Mouse (Mus musculus): ENCODE data around the gene Capn10. TPM values are rescaled to one million over a fixed set of nuclear protein-coding genes. Genes with fewer than 3 reads are reported as not detected.

Gene Capn10
- polyA plus RNA-seq, 1 experiment: 0.75 TPM

GRCm38 (mm10) chr1:92914239-92914638, 19.9 kb upstream of the Capn10 start:
- H3K9me3 ChIP-seq (ENCODE audit: control insufficient read depth, low read length): no peaks in the 10 kb centered on the region
- no peak overlapping the region for H3K4me3 ChIP-seq (replicated peaks)
- H3K27me3 ChIP-seq (ENCODE audit: control insufficient read depth): no peaks in the 10 kb centered on the region; the same call in 1 of the 2 replicates
- no peak for TF ChIP-seq GATA1 (IDR thresholded peaks at IDR 0.05; ENCODE audit: low read length)
- TF ChIP-seq TAL1 (IDR thresholded peaks at IDR 0.05; ENCODE audit: low read length): no peak
- H3K36me3 ChIP-seq (ENCODE audit: control insufficient read depth): peaks cover 57% of the 10 kb centered on the region
- peaks cover 35% of the 10 kb centered on the region for H3K4me1 ChIP-seq (ENCODE audit: control insufficient read depth)

GRCm38 (mm10) chr1:92914993-92915392, 19.2 kb upstream of the Capn10 start:
- H3K27me3 ChIP-seq (ENCODE audit: control insufficient read depth): no peaks in the 10 kb centered on the region; the same call in 1 of the 2 replicates
- peaks cover 65% of the 10 kb centered on the region for H3K36me3 ChIP-seq (ENCODE audit: control insufficient read depth)
- TF ChIP-seq GATA1 (IDR thresholded peaks at IDR 0.05; ENCODE audit: low read length) (no peak), TAL1 (IDR thresholded peaks at IDR 0.05; ENCODE audit: low read length) (no peak)
- H3K4me3 ChIP-seq (replicated peaks): no peak overlapping the region
- H3K4me1 ChIP-seq (ENCODE audit: control insufficient read depth): peaks cover 30% of the 10 kb centered on the region
- no peaks in the 10 kb centered on the region for H3K9me3 ChIP-seq (ENCODE audit: control insufficient read depth, low read length)

GRCm38 (mm10) chr1:92916725-92917124, 17.5 kb upstream of the Capn10 start:
- no peaks in the 10 kb centered on the region for H3K9me3 ChIP-seq (ENCODE audit: control insufficient read depth, low read length)
- TF ChIP-seq GATA1 (IDR thresholded peaks at IDR 0.05; ENCODE audit: low read length) (no peak), TAL1 (IDR thresholded peaks at IDR 0.05; ENCODE audit: low read length) (no peak)
- H3K4me1 ChIP-seq (ENCODE audit: control insufficient read depth): peaks cover 18% of the 10 kb centered on the region
- no peaks in the 10 kb centered on the region for H3K27me3 ChIP-seq (ENCODE audit: control insufficient read depth)
- no peak overlapping the region for H3K4me3 ChIP-seq (replicated peaks)
- H3K36me3 ChIP-seq (ENCODE audit: control insufficient read depth): peaks cover 70% of the 10 kb centered on the region

GRCm38 (mm10) chr1:92919151-92919550, 15.0 kb upstream of the Capn10 start:
- Histone ChIP-seq H3K27me3 (ENCODE audit: control insufficient read depth) (0 out of 2 replicates have a peak, but pooled peaks cover 3% of the 10 kb centered on the region), H3K4me3 (replicated peaks) (no peak overlapping the region), H3K9me3 (ENCODE audit: control insufficient read depth, low read length) (no peaks in the 10 kb centered on the region), H3K4me1 (ENCODE audit: control insufficient read depth) (peaks cover 5% of the 10 kb centered on the region; the same call in 1 of the 2 replicates), H3K36me3 (ENCODE audit: control insufficient read depth) (peaks cover 64% of the 10 kb centered on the region)
- TF ChIP-seq TAL1 (IDR thresholded peaks at IDR 0.05; ENCODE audit: low read length): no peak
- no peak for TF ChIP-seq GATA1 (IDR thresholded peaks at IDR 0.05; ENCODE audit: low read length)

- Histone ChIP-seq H3K4me3 (replicated peaks) (no peak overlapping the region), H3K27me3 (ENCODE audit: control insufficient read depth) (0 out of 2 replicates have a peak, but pooled peaks cover 3% of the 10 kb centered on the region), H3K4me1 (ENCODE audit: control insufficient read depth) (peaks cover 5% of the 10 kb centered on the region; the same call in 1 of the 2 replicates), H3K36me3 (ENCODE audit: control insufficient read depth) (peaks cover 57% of the 10 kb centered on the region), H3K9me3 (ENCODE audit: control insufficient read depth, low read length) (peaks cover under 1% of the 10 kb centered on the region; the same call in 1 of the 2 replicates)
- TF ChIP-seq GATA1 (IDR thresholded peaks at IDR 0.05; ENCODE audit: low read length) (no peak), TAL1 (IDR thresholded peaks at IDR 0.05; ENCODE audit: low read length) (no peak)
These were observed 14.4 kb upstream of the Capn10 start for GRCm38 (mm10) chr1:92919775-92920174.

- H3K9me3 ChIP-seq (ENCODE audit: control insufficient read depth, low read length): peaks cover 2% of the 10 kb centered on the region; the same call in 1 of the 2 replicates
- no peak overlapping the region for H3K4me3 ChIP-seq (replicated peaks)
- peaks cover 5% of the 10 kb centered on the region; the same call in 1 of the 2 replicates for H3K4me1 ChIP-seq (ENCODE audit: control insufficient read depth)
- TF ChIP-seq TAL1 (IDR thresholded peaks at IDR 0.05; ENCODE audit: low read length) (no peak), GATA1 (IDR thresholded peaks at IDR 0.05; ENCODE audit: low read length) (no peak)
- 0 out of 2 replicates have a peak, but pooled peaks cover 3% of the 10 kb centered on the region for H3K27me3 ChIP-seq (ENCODE audit: control insufficient read depth)
- peaks cover 49% of the 10 kb centered on the region for H3K36me3 ChIP-seq (ENCODE audit: control insufficient read depth)
These were observed 13.5 kb upstream of the Capn10 start for GRCm38 (mm10) chr1:92920474-92921200.

GRCm38 (mm10) chr1:92921496-92921895, 12.7 kb upstream of the Capn10 start:
- H3K4me3 ChIP-seq (replicated peaks): no peak overlapping the region
- 0 out of 2 replicates have a peak, but pooled peaks cover 3% of the 10 kb centered on the region for H3K27me3 ChIP-seq (ENCODE audit: control insufficient read depth)
- TF ChIP-seq GATA1 (IDR thresholded peaks at IDR 0.05; ENCODE audit: low read length): no peak
- TF ChIP-seq TAL1 (IDR thresholded peaks at IDR 0.05; ENCODE audit: low read length): no peak
- peaks cover 2% of the 10 kb centered on the region; the same call in 1 of the 2 replicates for H3K9me3 ChIP-seq (ENCODE audit: control insufficient read depth, low read length)
- peaks cover 5% of the 10 kb centered on the region; the same call in 1 of the 2 replicates for H3K4me1 ChIP-seq (ENCODE audit: control insufficient read depth)
- H3K36me3 ChIP-seq (ENCODE audit: control insufficient read depth): peaks cover 40% of the 10 kb centered on the region

- Histone ChIP-seq H3K27me3 (ENCODE audit: control insufficient read depth) (no peaks in the 10 kb centered on the region), H3K36me3 (ENCODE audit: control insufficient read depth) (no peaks in the 10 kb centered on the region), H3K9me3 (ENCODE audit: control insufficient read depth, low read length) (no peaks in the 10 kb centered on the region), H3K4me3 (replicated peaks) (no peak overlapping the region), H3K4me1 (ENCODE audit: control insufficient read depth) (peaks cover 19% of the 10 kb centered on the region)
- TF ChIP-seq TAL1 (IDR thresholded peaks at IDR 0.05; ENCODE audit: low read length) (no peak), GATA1 (IDR thresholded peaks at IDR 0.05; ENCODE audit: low read length) (no peak)
These were observed 3.9 kb upstream of the Capn10 start for GRCm38 (mm10) chr1:92930171-92930706.

GRCm38 (mm10) chr1:92933611-92934010, 565 bp upstream of the Capn10 start:
- Histone ChIP-seq H3K4me1 (ENCODE audit: control insufficient read depth) (peaks cover 33% of the 10 kb centered on the region), H3K36me3 (ENCODE audit: control insufficient read depth) (peaks cover 9% of the 10 kb centered on the region), H3K9me3 (ENCODE audit: control insufficient read depth, low read length) (no peaks in the 10 kb centered on the region), H3K27me3 (ENCODE audit: control insufficient read depth) (no peaks in the 10 kb centered on the region), H3K4me3 (replicated peaks) (peak overlapping the region; percentile 69)
- TF ChIP-seq GATA1 (IDR thresholded peaks at IDR 0.05; ENCODE audit: low read length) (no peak), TAL1 (IDR thresholded peaks at IDR 0.05; ENCODE audit: low read length) (no peak)
